Mouse (Mus musculus) thymus, adult 2 months (tissue): ENCODE measurements around the gene Atp5e.

Source experiments
- CTCF ChIP-seq: fragments of 200-500 bp; IDR thresholded peaks from 2 replicates; pipeline ENCODE4 v1.5.1; 2012; ENCODE audit warnings: mild to moderate bottlenecking, control low read depth, low read length, moderate library complexity, borderline replicate concordance; ENCODE audit not compliant: control insufficient read depth, poor library complexity, insufficient read depth; ENCODE audit errors: extremely low read depth
- POLR2A ChIP-seq: fragments of 200-500 bp; IDR thresholded peaks from 2 replicates; pipeline ENCODE4 v1.6.1; 2012; ENCODE audit warnings: mild to moderate bottlenecking, low read length, control low read depth, moderate library complexity; ENCODE audit not compliant: control insufficient read depth, poor library complexity, insufficient read depth; ENCODE audit errors: extremely low read depth

DNA sequence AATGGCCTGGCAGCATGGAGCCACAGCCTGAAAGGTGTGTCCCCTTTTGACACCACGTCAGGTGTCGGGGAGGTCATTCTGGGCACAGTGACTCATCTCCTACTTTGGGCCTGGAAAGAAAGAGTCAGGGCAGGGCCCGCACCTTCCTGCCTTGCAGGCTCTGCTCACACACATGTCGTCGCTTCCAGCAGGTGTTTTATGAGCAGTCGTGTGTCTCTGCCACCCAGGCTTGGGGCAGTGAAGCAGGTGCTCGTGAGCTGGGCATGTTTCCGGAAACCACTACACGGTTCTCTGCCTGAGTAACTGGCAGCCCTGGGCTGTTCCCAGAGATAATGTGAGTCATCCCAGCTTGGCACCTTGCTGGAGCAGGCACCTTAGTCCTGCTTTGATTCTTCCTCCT is 21.4 kb downstream of the Atp5e start:
- TF ChIP-seq CTCF (no peak), POLR2A (no peak)
